9 mouse cellular contexts compared by ENCODE assay signal in genomic region chr3:50443942-50444341, GRCm38 (mm10). TPM values are rescaled to one million over a fixed set of nuclear protein-coding genes. Genes with fewer than 3 reads are reported as not detected.
DNase-seq lines count a peak whose midpoint lies in the region; ATAC-seq lines count a peak whose summit lies in the region.
"Had no signal": no experiment of that assay in that cellular context is flagged by ENCODE, and none has a peak within 500 bp of the region (broad histone marks: within the 10 kb centered on the region; RNA-seq: fewer than 3 reads in every experiment).

No protein-coding gene starts in this region.

- no peaks in the 10 kb centered on the region for H3K27me3 ChIP-seq in lung, embryonic 16.5 days (ENCODE audit: control insufficient read depth, insufficient read depth, low read depth, low read length)
- no peaks in the 10 kb centered on the region for H3K27me3 ChIP-seq in forebrain, embryonic 10.5 days (ENCODE audit: poor library complexity, severe bottlenecking)
- no peaks in the 10 kb centered on the region for H3K27me3 ChIP-seq in liver, embryonic 12.5 days (replicated peaks)
- H3K27me3 ChIP-seq in splenic B cell, adult 2 months (ENCODE audit: control insufficient read depth, insufficient read depth, low read length, poor library complexity, severe bottlenecking): no peaks in the 10 kb centered on the region

- H3K36me3 ChIP-seq in lung, embryonic 16.5 days (ENCODE audit: control insufficient read depth, insufficient read depth, low read length): no peaks in the 10 kb centered on the region
- H3K36me3 ChIP-seq in forebrain, embryonic 10.5 days (replicated peaks): no peaks in the 10 kb centered on the region
- no peaks in the 10 kb centered on the region for H3K36me3 ChIP-seq in liver, embryonic 12.5 days
- no peaks in the 10 kb centered on the region for H3K36me3 ChIP-seq in splenic B cell, adult 2 months (ENCODE audit: control insufficient read depth, insufficient read depth, low read length, poor library complexity, severe bottlenecking)

- WGBS in lung, embryonic 16.5 days: 10% methylated on average over 9 of the region's 9 CpGs
- 27% methylated on average over 9 of the region's 9 CpGs for WGBS in forebrain, embryonic 10.5 days
- WGBS in liver, embryonic 12.5 days (ENCODE audit: insufficient replicate concordance): 31% methylated on average over 9 of the region's 9 CpGs

- H3K27ac ChIP-seq in lung, embryonic 16.5 days (ENCODE audit: low read length): no peak overlapping the region
- peak overlapping the region; percentile 78 for H3K27ac ChIP-seq in forebrain, embryonic 10.5 days
- H3K27ac ChIP-seq in liver, embryonic 12.5 days: no peak overlapping the region

- H3K9me3 ChIP-seq in lung, embryonic 16.5 days (ENCODE audit: control insufficient read depth, low read length): no peaks in the 10 kb centered on the region
- H3K9me3 ChIP-seq in forebrain, embryonic 10.5 days: no peaks in the 10 kb centered on the region
- H3K9me3 ChIP-seq in liver, embryonic 12.5 days (replicated peaks): no peaks in the 10 kb centered on the region

- peak overlapping the region; percentile 24 for H3K9ac ChIP-seq in lung, embryonic 16.5 days (ENCODE audit: low read length)
- no peak overlapping the region for H3K9ac ChIP-seq in liver, embryonic 12.5 days

- ATAC-seq in lung, embryonic 16.5 days (ENCODE audit: low read depth): 0 out of 2 replicates have a peak, but pooled peaks have one; percentile 34
- no peak for ATAC-seq in liver, embryonic 12.5 days

- H3K4me1 ChIP-seq in lung, embryonic 16.5 days (replicated peaks; ENCODE audit: control insufficient read depth, insufficient read depth, low read length): 0 out of 2 replicates have a peak, but pooled peaks cover 2% of the 10 kb centered on the region
- peaks cover 31% of the 10 kb centered on the region for H3K4me1 ChIP-seq in forebrain, embryonic 10.5 days
- H3K4me1 ChIP-seq in liver, embryonic 12.5 days: no peaks in the 10 kb centered on the region

- no peak for DNase-seq in lung, postnatal 4 days
- DNase-seq in forebrain, embryonic 10.5 days (ENCODE audit: extremely low spot score, low spot score): no peak
- DNase-seq in splenic B cell, adult 2 months (ENCODE audit: low read depth, low spot score): peak; percentile 0
- DNase-seq in cerebellum, adult 11 months: no peak
- no peak for DNase-seq in spleen, postnatal 4 days (ENCODE audit: low spot score in 2 of 2)
- DNase-seq in kidney, adult 8-10 months: no peak
- DNase-seq: right cerebral cortex, postnatal 4 days had no signal

- peak overlapping the region; percentile 63 for H3K4me2 ChIP-seq in lung, embryonic 16.5 days (ENCODE audit: low read depth, low read length)
- peak overlapping the region; percentile 65 for H3K4me2 ChIP-seq in liver, embryonic 12.5 days

- peak overlapping the region; percentile 49 for H3K4me3 ChIP-seq in lung, embryonic 16.5 days (ENCODE audit: low read length)
- H3K4me3 ChIP-seq in forebrain, embryonic 10.5 days: peak overlapping the region; percentile 46
- H3K4me3 ChIP-seq in liver, embryonic 12.5 days: peak overlapping the region; percentile 38; the same call in 1 of the 2 replicates

RNA-seq across cellular contexts. Expression of gene Slc7a11, which starts 0.5 kb away (rescaled TPM):
- polyA plus RNA-seq in lung, embryonic 16.5 days (2015; fragmentation: Nextera tagmentation; extraction: Ambion mirVana): 0.16 and 0.18 TPM in 2 replicates
- polyA plus RNA-seq in forebrain, embryonic 10.5 days (2016; fragmentation: Nextera tagmentation; extraction: Ambion mirVana): 1.1 and 1.3 TPM in 2 replicates
- polyA plus RNA-seq in liver, embryonic 12.5 days (2016; fragmentation: Nextera tagmentation; extraction: Ambion mirVana): 0.19 and 0.36 TPM in 2 replicates
